Mouse (Mus musculus): ENCODE measurements around the gene Rsph3b. TPM values are rescaled to one million over a fixed set of nuclear protein-coding genes. Genes with fewer than 3 reads are reported as not detected.

Gene Rsph3b
- polyA plus RNA-seq, 1 experiment from 2014 or later: 54.5 TPM

DNA sequence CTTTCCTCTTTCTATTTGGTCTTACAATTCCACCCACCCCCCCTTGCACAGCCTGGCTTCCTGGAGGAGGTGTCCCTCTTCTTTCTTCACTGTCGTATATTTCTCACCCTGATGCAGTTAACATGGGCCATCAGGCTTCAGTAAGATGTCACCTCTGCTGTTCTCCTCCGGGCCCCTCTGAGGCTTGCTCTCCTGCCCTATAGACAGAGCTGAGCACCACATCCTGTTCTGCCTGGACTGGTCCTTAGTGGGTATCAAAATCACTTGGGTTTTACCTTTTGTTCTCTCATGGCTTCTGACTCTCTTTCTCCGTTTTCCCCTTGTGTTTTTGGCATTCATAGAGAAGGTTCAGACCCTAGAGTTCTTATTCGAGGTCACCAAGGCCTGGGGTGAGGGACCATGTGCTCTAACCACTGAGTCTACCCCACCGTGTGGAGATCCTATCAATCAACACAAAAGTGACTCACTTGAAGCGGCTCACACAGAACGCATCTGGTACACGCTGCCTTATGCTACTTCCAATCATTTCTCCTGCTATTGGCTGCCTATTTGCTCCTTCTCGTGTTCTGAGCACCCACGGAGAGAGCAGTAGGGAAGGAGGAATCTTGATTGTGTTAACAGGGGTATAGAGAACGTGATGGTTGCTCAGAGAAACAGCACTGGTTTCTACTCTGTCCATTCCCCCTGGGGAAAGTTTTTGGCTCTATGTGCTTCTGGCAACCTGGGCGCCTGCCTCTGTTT lies 86.3 kb downstream of the Rsph3b start:
- H3K4me3 ChIP-seq: peak overlapping the region; percentile 41
- H3K9me3 ChIP-seq (replicated peaks): no peaks in the 10 kb centered on the region
- H3K4me2 ChIP-seq: peak overlapping the region; percentile 71
- peaks cover 15% of the 10 kb centered on the region for H3K4me1 ChIP-seq (replicated peaks)
- 51% methylated on average over 12 of the region's 12 CpGs for WGBS
- peaks cover 37% of the 10 kb centered on the region for H3K27me3 ChIP-seq (replicated peaks)
- no peak overlapping the region for H3K27ac ChIP-seq (ENCODE audit: poor library complexity, severe bottlenecking)
- H3K36me3 ChIP-seq: no peaks in the 10 kb centered on the region
- peak overlapping the region; percentile 57 for H3K9ac ChIP-seq
- no peak for ATAC-seq (ENCODE audit: insufficient number of reproducible peaks, low FRiP score)

DNA sequence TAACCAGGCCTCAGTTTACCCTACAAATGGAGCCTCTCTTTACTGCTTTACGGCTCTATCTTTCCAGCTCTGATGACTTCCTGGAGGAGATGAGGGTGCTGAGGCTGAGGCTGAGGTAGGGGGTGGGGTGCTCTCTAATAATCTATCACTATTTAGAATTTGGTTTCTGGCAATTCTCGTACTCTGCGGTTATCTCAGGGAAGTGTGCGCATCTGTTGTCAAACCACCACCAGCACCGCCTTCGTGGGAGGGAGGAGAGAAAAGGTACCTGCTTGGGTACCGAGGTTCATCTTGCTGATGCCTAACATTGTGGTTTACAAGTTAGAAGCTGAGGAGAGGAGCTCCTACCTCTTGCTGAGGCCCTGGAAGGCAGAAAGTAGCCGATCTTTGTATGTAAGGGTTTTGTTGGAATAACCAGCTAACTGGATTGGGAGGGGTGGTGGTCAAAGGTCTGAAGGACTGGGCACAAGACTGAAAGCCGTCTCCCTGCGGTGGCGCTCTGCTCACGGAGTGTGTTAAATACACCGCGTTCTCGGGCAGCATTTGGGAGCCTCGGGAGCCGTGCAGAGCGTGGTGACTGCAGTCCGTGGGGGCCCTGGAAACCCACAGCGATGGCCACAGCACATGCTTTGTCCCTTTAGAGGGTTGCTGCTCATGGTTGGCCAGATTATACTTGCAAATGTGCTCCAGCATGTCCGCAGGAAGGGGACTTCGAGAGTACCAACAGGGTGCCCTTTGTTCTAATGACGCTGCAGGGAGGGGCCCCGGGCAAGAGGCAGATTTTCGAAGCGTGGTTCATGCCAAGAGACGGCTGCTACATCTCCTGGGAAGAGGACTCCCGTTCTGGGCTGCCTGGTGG lies 87.1 kb downstream of the Rsph3b start:
- peak overlapping the region; percentile 57 for H3K9ac ChIP-seq
- ATAC-seq (ENCODE audit: insufficient number of reproducible peaks, low FRiP score): no peak
- H3K27ac ChIP-seq (ENCODE audit: poor library complexity, severe bottlenecking): no peak overlapping the region
- peak overlapping the region; percentile 41 for H3K4me3 ChIP-seq
- H3K4me1 ChIP-seq (replicated peaks): peaks cover 11% of the 10 kb centered on the region
- 3% methylated on average over 28 of the region's 28 CpGs for WGBS
- H3K27me3 ChIP-seq (replicated peaks): peaks cover 36% of the 10 kb centered on the region
- no peaks in the 10 kb centered on the region for H3K36me3 ChIP-seq
- peak overlapping the region; percentile 71 for H3K4me2 ChIP-seq
- H3K9me3 ChIP-seq (replicated peaks): no peaks in the 10 kb centered on the region

DNA sequence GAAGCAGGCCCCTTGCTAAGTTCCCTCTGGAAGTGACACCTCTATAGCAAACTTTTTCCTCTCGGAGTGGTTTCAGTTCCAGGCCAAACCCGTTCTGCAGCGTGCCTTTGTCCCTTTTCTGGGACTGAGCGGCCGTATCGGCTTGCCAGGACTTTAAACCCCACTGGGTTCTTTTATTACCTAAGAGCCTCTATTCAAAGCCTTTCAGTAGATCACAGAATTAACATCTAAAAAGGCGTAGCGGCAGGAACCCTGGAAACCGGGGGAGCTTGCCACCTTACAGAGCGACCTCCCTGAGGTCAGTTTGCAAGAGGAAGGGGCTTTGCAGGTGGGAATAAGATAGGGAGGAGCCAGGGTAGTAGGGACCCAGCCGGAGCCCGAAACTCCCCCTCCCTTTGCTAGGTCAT lies 88.0 kb downstream of the Rsph3b start:
- H3K27me3 ChIP-seq (replicated peaks): peaks cover 31% of the 10 kb centered on the region
- WGBS: 27% methylated on average over 12 of the region's 12 CpGs
- peak overlapping the region; percentile 4; the same call in 1 of the 2 replicates for H3K4me2 ChIP-seq
- H3K27ac ChIP-seq (ENCODE audit: poor library complexity, severe bottlenecking): no peak overlapping the region
- no peaks in the 10 kb centered on the region for H3K9me3 ChIP-seq (replicated peaks)
- no peak overlapping the region for H3K4me3 ChIP-seq
- no peak overlapping the region for H3K9ac ChIP-seq
- H3K36me3 ChIP-seq: no peaks in the 10 kb centered on the region
- peaks cover 11% of the 10 kb centered on the region for H3K4me1 ChIP-seq (replicated peaks)
- ATAC-seq (ENCODE audit: insufficient number of reproducible peaks, low FRiP score): no peak

DNA sequence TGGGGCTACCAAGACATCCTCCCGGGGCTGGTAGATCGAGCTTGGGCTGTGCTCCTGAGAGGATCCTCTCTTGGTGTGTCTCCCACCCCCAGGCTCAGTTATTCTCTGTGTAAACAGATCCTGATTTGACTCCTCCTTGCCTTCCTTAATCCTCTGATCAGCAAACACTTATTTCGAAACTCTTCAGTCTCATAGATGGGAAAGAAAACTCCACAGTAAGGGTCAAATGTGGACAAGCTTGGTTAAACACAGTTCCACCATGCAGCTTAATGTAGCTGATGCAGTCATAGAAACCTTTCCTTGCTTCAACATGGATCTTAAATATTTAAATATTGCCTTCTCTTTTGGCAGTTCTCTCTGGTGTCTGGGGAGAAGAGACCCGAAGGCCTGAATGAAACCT lies 88.4 kb downstream of the Rsph3b start:
- Histone ChIP-seq H3K4me3 (no peak overlapping the region), H3K27me3 (replicated peaks) (peaks cover 28% of the 10 kb centered on the region), H3K9me3 (replicated peaks) (no peaks in the 10 kb centered on the region), H3K4me2 (no peak overlapping the region), H3K36me3 (no peaks in the 10 kb centered on the region), H3K9ac (no peak overlapping the region), H3K4me1 (replicated peaks) (peaks cover 11% of the 10 kb centered on the region), H3K27ac (ENCODE audit: poor library complexity, severe bottlenecking) (no peak overlapping the region)
- 34% methylated on average over 4 of the region's 4 CpGs for WGBS
- ATAC-seq (ENCODE audit: insufficient number of reproducible peaks, low FRiP score): no peak

Small RNA genes lying within 50 kb of the gene (microRNA-seq; reads per million reads assigned to microRNA genes)
- gene Mir692-1: not detected

Other genes starting within 250 kb of the Rsph3b start
- 119 and 124 TPM in 2 replicates for gene Ezr, start 165.9 kb downstream of the Rsph3b start, polyA plus RNA-seq (2016; fragmentation: Nextera tagmentation; extraction: Ambion mirVana)
- 28.8 and 29.2 TPM in 2 replicates for gene Tagap1, start 12.5 kb upstream of the Rsph3b start, polyA plus RNA-seq (2016; fragmentation: Nextera tagmentation; extraction: Ambion mirVana)
- gene Rnaset2b, start 22.0 kb upstream of the Rsph3b start, polyA plus RNA-seq (2016; fragmentation: Nextera tagmentation; extraction: Ambion mirVana): 227 and 228 TPM in 2 replicates
- gene Gm49721, start 30.2 kb upstream of the Rsph3b start, polyA plus RNA-seq (2016; fragmentation: Nextera tagmentation; extraction: Ambion mirVana): 0.17 and 0.19 TPM in 2 replicates
- gene Gm1604a, start 76.9 kb upstream of the Rsph3b start, polyA plus RNA-seq (2016; fragmentation: Nextera tagmentation; extraction: Ambion mirVana): not detected in 2 replicates
- gene Rps6ka2, start 221.4 kb upstream of the Rsph3b start, polyA plus RNA-seq (2016; fragmentation: Nextera tagmentation; extraction: Ambion mirVana): 62.5 and 68.8 TPM in 2 replicates